Mouse (Mus musculus): ENCODE measurements around the gene Triml2.

The Triml2 gene

DNA sequence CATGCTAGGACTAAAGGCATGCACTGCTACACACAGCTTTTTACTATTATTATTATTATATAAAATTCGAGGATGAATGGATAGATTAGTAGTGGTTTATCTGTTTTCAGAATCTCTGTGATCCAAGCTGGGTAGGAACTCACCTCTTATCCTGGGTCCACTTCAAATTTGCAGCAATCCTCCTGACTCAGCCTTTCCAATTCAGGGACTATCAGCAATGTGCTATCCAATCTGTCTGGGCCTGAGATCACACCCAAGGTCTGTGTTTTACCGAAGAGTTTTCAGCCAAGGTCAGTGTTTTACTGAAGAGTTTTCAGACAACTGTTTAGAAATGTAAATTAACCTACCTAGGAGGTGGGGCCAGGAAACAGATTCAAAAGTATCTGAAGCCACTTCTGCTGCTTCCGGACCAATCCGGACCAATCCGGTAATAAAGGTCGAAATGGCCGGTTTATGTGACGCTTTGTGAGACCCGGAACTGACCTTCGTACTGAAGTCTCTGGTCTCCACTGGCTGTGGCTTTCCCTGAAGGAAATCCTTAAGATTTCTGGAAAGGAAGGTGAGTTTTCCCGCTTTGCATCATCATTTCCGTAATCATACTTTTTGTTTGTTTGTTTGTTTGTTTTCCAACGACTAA, at the start of gene Triml2:
TSS of gene Triml2 (plus strand) at position 488 of the 637 bp plus-strand sequence.
- DNase-seq (ENCODE audit: low read depth, low spot score) = peak; percentile 98

DNA sequence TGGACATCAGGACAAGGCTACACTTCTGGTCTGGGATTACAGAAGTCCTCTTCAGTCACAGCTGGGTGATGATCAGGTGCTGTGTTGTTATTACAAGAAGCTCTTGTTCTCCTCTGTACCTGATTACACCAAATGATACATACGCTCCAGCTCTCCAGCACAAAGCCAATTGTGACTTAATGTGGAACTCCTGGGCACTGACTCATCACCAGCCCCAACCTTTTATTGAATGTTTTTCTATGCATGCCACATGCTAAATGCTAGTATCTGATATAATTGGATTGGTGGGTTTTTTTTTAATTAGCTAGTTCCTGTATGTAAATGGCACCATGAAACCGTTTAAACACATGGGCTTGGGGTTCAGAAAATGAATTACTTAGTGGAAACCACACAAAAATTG, 39.0 kb upstream of the Triml2 start, which contains the start of gene Triml1:
TSS of gene Triml1 (minus strand) at position 101 of the 400 bp plus-strand sequence.
- no peak for DNase-seq (ENCODE audit: low read depth, low spot score)

DNA sequence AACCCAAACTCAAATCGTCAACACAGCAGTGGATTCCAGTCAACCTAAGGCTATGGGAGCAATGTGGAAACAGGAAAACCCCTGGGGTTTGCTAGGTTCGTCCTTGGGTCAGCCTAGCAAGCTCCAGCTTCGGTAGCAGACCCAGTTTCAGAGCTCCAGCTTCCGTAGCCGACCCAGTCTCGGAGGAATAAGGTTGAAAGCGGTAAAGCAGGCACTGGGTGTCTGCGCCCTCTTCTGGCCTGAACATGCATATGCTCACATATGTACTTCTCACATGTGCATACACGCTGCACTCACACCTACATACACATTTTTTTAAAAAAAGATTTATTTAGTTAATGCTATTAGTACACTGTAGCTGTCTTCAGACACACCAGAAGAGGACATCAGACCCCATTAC, 31.0 kb upstream of the Triml2 start:
- peak; percentile 77 for DNase-seq (ENCODE audit: low read depth, low spot score)

DNA sequence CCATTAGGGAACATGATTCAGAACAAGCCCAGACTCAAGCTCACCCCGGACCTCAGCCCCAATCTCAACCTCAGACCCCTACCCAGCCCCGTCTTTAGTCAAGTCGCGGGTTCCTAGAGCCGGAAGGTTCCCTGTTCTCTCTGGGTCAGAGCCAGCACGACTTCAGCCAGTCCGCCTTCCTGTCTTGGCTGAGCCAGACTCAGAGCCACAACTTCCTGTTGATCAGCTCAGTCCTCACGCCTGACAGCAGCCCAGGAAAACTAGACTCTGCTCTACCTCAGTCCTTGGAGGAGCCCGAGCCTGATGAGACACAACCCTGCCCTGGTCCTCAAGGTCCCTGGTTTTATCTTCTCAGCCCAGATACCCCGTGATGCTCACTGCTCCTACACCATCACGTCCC, 17.1 kb upstream of the Triml2 start:
- no peak for DNase-seq (ENCODE audit: low read depth, low spot score)

DNA sequence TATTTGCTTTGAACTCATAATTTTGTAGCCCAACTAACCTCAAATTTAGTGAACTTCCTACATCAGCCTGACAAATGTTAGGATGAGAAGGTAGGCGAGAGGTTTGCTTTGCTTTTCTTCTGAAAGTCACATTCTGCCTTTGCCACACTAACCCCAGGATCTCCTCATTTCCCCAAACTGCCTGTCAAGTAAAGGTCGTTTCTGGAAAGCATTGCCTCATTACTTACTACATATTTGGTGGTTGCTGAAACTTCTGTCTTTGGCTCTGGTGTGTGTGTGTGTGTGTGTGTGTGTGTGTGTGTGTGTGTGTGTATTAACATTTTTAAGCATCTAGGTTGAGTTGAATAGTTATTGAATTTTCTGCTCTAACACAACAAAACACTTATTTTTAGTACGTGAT, 15.9 kb upstream of the Triml2 start:
- DNase-seq (ENCODE audit: low read depth, low spot score) = no peak

DNA sequence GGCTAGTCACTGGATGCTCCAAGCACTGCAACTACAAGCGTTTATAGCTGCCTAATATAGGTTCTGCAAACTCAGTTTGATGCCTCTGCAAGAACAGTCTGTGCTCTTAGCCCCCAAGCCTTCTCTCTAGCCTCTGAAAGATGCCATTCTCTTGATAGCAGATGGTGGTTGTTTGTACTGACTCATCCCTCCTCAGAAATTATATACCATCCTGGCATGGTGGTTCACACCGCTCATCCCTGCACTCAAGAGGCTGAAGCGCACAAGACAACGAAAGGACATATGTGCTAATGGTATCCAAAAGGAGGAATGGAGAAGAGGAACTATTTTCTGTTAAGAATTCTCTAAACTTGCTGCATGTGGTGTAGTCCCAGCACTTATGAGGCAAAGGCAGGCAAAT, 12.3 kb upstream of the Triml2 start:
- DNase-seq (ENCODE audit: low read depth, low spot score) = no peak

DNA sequence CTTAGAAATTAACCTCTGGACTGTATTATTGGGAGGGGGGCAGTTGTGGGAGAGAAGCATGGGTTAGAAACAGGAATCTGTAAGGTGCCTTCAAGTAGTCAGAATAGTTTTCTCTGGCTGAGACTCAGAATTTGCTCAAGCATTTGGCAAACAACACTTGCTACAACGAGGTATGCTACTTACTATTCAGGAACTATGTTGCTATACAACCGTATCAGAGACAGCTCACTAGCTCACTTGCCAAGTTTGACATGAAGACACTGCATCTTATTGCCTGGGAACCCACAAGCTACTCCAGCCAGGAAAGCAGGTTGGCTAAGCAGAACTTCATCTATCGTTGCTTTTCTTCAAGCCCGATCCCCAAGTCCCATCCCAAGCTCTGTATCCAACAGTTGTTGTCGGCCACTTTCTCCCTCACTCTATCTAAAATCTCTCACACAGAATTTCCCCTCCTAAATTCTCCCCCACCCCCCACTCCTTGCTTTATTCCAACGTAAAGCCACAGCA, 11.0 kb upstream of the Triml2 start:
- DNase-seq (ENCODE audit: low read depth, low spot score) = no peak

DNA sequence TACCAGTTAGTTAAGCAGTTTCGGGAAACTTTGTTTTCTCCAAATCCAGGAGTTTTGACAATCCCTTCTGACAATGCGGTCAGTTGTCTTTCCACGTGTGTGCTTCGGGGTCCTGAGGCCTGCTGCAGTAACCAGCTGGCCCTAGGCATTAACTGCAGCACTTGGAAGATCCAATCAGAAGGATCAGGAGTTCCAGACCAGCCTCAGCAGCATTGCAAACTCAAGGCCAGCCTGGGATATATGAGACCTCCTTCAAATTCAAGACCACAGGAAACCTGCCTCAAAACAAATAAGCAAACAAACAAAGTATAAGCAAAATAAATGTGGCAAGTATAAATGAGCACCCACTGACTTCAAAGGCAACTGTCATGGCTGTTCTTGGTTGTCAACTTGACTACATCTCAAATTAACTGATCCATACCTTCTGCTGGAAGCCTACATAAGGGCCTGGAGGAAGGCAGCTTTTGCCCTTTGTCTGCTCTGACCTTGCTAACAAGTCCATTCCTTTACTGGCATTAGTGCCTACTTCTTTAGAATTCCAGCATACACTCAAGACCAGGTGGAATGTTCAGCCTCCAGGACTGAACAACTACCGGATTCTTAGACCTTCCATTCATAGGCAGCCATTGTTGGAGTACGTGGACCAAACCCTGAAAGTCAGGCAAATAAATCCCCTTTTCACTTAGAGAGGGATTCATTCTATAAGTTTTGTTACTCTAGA, 3.4 kb upstream of the Triml2 start:
- DNase-seq (ENCODE audit: low read depth, low spot score) = peak; percentile 67

DNA sequence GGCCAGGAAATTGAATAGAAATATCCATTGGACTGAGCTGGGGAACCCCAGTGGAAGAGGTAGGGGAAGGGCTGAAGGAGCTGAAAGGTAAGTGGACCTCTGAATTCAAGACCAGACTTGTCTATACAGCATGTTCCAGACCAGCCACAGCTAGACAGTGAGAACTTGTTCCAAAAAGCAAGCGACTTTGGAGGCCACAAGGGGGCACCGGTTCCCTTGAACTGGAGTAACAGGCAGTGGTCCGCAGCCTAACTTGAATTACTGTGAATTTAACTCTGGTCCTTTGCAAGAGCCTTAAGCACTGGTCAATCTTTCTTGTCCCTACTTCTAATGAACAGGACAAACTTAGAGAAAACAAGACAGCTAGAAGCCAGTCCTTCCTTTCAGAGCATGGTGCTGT, 2.1 kb upstream of the Triml2 start:
- DNase-seq (ENCODE audit: low read depth, low spot score) = no peak

DNA sequence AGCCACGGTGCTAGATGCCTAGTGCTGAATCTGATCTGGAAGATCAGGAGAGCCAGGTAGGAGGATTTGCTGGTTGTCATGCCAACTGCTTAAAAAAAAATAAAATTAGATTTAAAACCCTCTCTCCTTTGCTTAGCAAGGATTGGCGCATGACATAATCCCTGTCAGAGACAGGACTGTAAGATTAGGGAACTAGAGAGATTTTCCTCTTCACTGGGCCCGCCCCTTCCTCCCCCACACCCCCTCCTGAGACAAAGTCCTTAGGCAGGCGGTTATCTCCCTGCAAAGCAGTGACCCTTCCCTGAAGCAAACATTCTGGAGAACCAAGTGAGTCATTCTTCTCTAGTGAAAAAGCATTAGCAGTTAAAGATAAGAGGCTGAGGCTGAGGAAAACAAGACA, 1.2 kb upstream of the Triml2 start:
- DNase-seq (ENCODE audit: low read depth, low spot score) = no peak

DNA sequence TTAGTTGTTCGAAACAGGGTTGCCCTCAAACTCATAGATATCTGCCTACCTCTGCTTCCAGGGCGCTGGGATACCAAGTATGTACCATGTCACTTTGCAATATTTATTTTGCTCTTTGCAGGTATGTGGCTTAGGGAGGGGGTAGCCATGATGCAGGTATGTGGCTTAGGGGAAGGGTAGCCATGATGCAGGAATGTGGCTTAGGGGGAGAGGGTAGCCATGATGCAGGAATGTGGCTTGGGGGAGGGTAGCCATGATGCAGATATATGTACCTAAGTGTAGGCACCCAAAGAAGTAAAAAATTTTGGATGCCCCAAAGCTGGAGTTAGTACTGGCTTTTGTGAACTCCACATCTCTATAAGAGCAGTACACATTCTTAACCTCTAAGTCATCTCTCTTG, 1.9 kb downstream of the Triml2 start:
- peak; percentile 66 for DNase-seq (ENCODE audit: low read depth, low spot score)

DNA sequence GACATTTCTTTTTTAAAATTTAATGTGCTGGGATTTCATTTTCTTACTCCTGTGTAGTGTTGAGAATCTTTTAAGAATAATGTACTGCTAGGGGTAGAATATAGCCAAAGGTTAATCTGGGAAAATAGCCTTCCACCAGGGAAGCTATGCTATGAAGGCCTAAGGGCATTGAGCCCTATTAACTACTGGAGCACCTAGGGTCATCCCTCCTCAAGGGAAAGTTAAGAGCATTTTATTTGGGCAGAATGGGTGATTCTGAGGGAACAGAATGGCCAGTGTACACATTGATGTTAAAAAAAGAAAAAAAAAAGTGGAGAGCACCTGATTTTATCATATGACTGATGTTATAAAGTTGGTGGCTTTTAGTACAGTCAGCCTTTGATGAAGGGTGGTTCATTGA, 35.2 kb downstream of the Triml2 start:
- no peak for DNase-seq (ENCODE audit: low read depth, low spot score)

DNA sequence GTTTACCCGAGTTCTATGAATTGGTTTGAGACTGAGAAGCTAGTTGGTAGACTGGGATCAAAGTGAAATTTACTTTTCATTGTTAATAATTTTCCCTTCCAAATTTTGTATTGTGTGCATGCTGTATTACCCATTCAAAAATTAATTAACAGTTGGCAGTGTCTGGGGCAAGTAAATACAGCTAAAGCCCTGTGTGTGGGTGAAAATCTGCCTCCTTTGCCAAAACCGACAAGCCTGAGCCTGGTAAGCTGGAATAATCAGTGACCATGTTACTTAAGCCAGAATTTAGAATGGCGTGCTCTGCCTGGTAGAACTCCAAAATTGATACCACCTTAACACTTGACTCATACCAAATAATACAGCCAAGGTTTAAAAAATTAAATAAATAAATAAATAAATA, 63.0 kb downstream of the Triml2 start:
- DNase-seq (ENCODE audit: low read depth, low spot score) = no peak
